In genomic region chr5:147016622-147017021, GRCm38 (mm10) we compare ENCODE assay signal across 9 mouse cellular contexts.
"Had no signal": no experiment of that assay in that cellular context is flagged by ENCODE, and none has a peak within 500 bp of the region (broad histone marks: within the 10 kb centered on the region; RNA-seq: fewer than 3 reads in every experiment).

No protein-coding gene starts in this region.

- H3K9ac ChIP-seq: limb, embryonic 13.5 days; liver, embryonic 14.5 days; midbrain, embryonic 13.5 days had no signal

- H3K27me3 ChIP-seq: limb, embryonic 13.5 days; midbrain, embryonic 13.5 days had no signal

- H3K4me1 ChIP-seq: limb, embryonic 13.5 days; midbrain, embryonic 13.5 days had no signal

- H3K4me3 ChIP-seq: limb, embryonic 13.5 days; midbrain, embryonic 13.5 days had no signal

- ATAC-seq: hindbrain, postnatal 0 days; midbrain, embryonic 13.5 days had no signal

- DNase-seq: kidney, postnatal 10 days; left cerebral cortex, postnatal 4 days; right cerebral cortex, postnatal 4 days; spleen, adult 18-20 months; thymus, postnatal 4 days had no signal

- H3K27ac ChIP-seq: hindbrain, postnatal 0 days; limb, embryonic 13.5 days; liver, embryonic 14.5 days; midbrain, embryonic 13.5 days had no signal

- H3K4me2 ChIP-seq: limb, embryonic 13.5 days; midbrain, embryonic 13.5 days had no signal

- H3K9me3 ChIP-seq: limb, embryonic 13.5 days; midbrain, embryonic 13.5 days had no signal
